Mouse (Mus musculus): ENCODE results near the gene Rhoh.

The Rhoh gene

GRCm38 (mm10) chr5:65859396-65859795, 1.6 kb upstream of the Rhoh start:
- in situ Hi-C loops (cut with MboI), result no loop called here

GRCm38 (mm10) chr5:65860281-65861000, 572 bp upstream of the Rhoh start:
- in situ Hi-C loops (cut with MboI), result no loop called here

GRCm38 (mm10) chr5:65862217-65862927, 1.4 kb downstream of the Rhoh start:
- in situ Hi-C loops (cut with MboI), result no loop called here

GRCm38 (mm10) chr5:65863349-65863749, 2.3 kb downstream of the Rhoh start:
- in situ Hi-C loops (cut with MboI), result no loop called here

GRCm38 (mm10) chr5:65864486-65864885, 3.5 kb downstream of the Rhoh start:
- in situ Hi-C loops (cut with MboI), result no loop called here

GRCm38 (mm10) chr5:65864946-65865345, 3.9 kb downstream of the Rhoh start:
- in situ Hi-C loops (cut with MboI), result no loop called here

- in situ Hi-C loops (cut with MboI), result no loop called here
Observed at GRCm38 (mm10) chr5:65866591-65866990, 5.6 kb downstream of the Rhoh start.

GRCm38 (mm10) chr5:65867380-65868116, 6.5 kb downstream of the Rhoh start:
- in situ Hi-C loops (cut with MboI), result no loop called here

- in situ Hi-C loops (cut with MboI), result no loop called here
Observed at GRCm38 (mm10) chr5:65868419-65868818, 7.4 kb downstream of the Rhoh start.

- in situ Hi-C loops (cut with MboI), result no loop called here
Observed at GRCm38 (mm10) chr5:65869660-65870059, 8.6 kb downstream of the Rhoh start.

- in situ Hi-C loops (cut with MboI), result no loop called here
Observed at GRCm38 (mm10) chr5:65871276-65871875, 10.4 kb downstream of the Rhoh start.

- in situ Hi-C loops (cut with MboI), result no loop called here
Observed at GRCm38 (mm10) chr5:65873212-65873611, 12.2 kb downstream of the Rhoh start.

- in situ Hi-C loops (cut with MboI), result no loop called here
Observed at GRCm38 (mm10) chr5:65875269-65875668, 14.3 kb downstream of the Rhoh start.

- in situ Hi-C loops (cut with MboI), result no loop called here
Observed at GRCm38 (mm10) chr5:65878367-65878766, 17.4 kb downstream of the Rhoh start.

- in situ Hi-C loops (cut with MboI), result no loop called here
Observed at GRCm38 (mm10) chr5:65881254-65881653, 20.2 kb downstream of the Rhoh start.

GRCm38 (mm10) chr5:65882476-65883205, 21.6 kb downstream of the Rhoh start:
- in situ Hi-C loops (cut with MboI), result no loop called here

- in situ Hi-C loops (cut with MboI), result no loop called here
Observed at GRCm38 (mm10) chr5:65883355-65883754, 22.3 kb downstream of the Rhoh start.

- in situ Hi-C loops (cut with MboI), result loop anchor here (5.0 kb wide), 1 partner anchor 46 kb away; the partner anchor contains the start of gene Chrna9
Observed at GRCm38 (mm10) chr5:65885699-65886443, 24.9 kb downstream of the Rhoh start.

- in situ Hi-C loops (cut with MboI), result loop anchor here (5.0 kb wide), 1 partner anchor 44 kb away; the partner anchor contains the start of gene Chrna9
Observed at GRCm38 (mm10) chr5:65888102-65888501, 27.1 kb downstream of the Rhoh start.

GRCm38 (mm10) chr5:65888998-65889397, 28.0 kb downstream of the Rhoh start:
- in situ Hi-C loops (cut with MboI), result loop anchor here (5.0 kb wide), 1 partner anchor 43 kb away; the partner anchor contains the start of gene Chrna9

Measured in mature B cell (primary cell).